Mouse (Mus musculus): Measurements from ENCODE around the gene Ttc33.
"Not testable (repeated sequence)": the region's sequence is repeated elsewhere in the genome, so short reads cannot be mapped to it uniquely, and the experiment has no call there.

Gene Ttc33

GRCm38 (mm10) chr15:5184668-5185330, 526 bp upstream of the Ttc33 start:
- DNase-seq (ENCODE audit: low read depth, low spot score): no peak

GRCm38 (mm10) chr15:5186293-5186675, 959 bp downstream of the Ttc33 start:
- no peak for DNase-seq (ENCODE audit: low read depth, low spot score)

GRCm38 (mm10) chr15:5187116-5187515, 1.8 kb downstream of the Ttc33 start:
- no peak for DNase-seq (ENCODE audit: low read depth, low spot score)

- no peak for DNase-seq (ENCODE audit: low read depth, low spot score)
These were observed 2.7 kb downstream of the Ttc33 start for GRCm38 (mm10) chr15:5188029-5188428.

GRCm38 (mm10) chr15:5189504-5190093, 4.3 kb downstream of the Ttc33 start:
- no peak for DNase-seq (ENCODE audit: low read depth, low spot score)

GRCm38 (mm10) chr15:5193833-5194232, 8.5 kb downstream of the Ttc33 start:
- DNase-seq (ENCODE audit: low read depth, low spot score): no peak

GRCm38 (mm10) chr15:5194446-5194845, 9.1 kb downstream of the Ttc33 start:
- DNase-seq (ENCODE audit: low read depth, low spot score): no peak

- DNase-seq (ENCODE audit: low read depth, low spot score): no peak
These were observed 9.6 kb downstream of the Ttc33 start for GRCm38 (mm10) chr15:5194931-5195330.

GRCm38 (mm10) chr15:5195987-5196514, 10.7 kb downstream of the Ttc33 start:
- no peak for DNase-seq (ENCODE audit: low read depth, low spot score)

- no peak for DNase-seq (ENCODE audit: low read depth, low spot score)
These were observed 11.4 kb downstream of the Ttc33 start for GRCm38 (mm10) chr15:5196691-5197090.

GRCm38 (mm10) chr15:5205222-5205621, 19.9 kb downstream of the Ttc33 start:
- no peak for DNase-seq (ENCODE audit: low read depth, low spot score)

- DNase-seq (ENCODE audit: low read depth, low spot score): no peak
These were observed 23.8 kb downstream of the Ttc33 start for GRCm38 (mm10) chr15:5209116-5209515.

GRCm38 (mm10) chr15:5220491-5220890, 35.2 kb downstream of the Ttc33 start:
- no peak for DNase-seq (ENCODE audit: low read depth, low spot score)

- DNase-seq (ENCODE audit: low read depth, low spot score): not testable (repeated sequence)
These were observed 45.4 kb downstream of the Ttc33 start for GRCm38 (mm10) chr15:5230746-5231145.

- DNase-seq (ENCODE audit: low read depth, low spot score): no peak
These were observed 49.3 kb downstream of the Ttc33 start for GRCm38 (mm10) chr15:5234659-5235058.

- no peak for DNase-seq (ENCODE audit: low read depth, low spot score)
These were observed 50.2 kb downstream of the Ttc33 start for GRCm38 (mm10) chr15:5235527-5235926.

- DNase-seq (ENCODE audit: low read depth, low spot score): peak; percentile 65
These were observed 51.2 kb downstream of the Ttc33 start for GRCm38 (mm10) chr15:5236538-5236937.

- no peak for DNase-seq (ENCODE audit: low read depth, low spot score)
These were observed 51.8 kb downstream of the Ttc33 start for GRCm38 (mm10) chr15:5237012-5237660.

GRCm38 (mm10) chr15:5238073-5238472, 52.7 kb downstream of the Ttc33 start:
- DNase-seq (ENCODE audit: low read depth, low spot score): no peak

GRCm38 (mm10) chr15:5238553-5238952, 53.2 kb downstream of the Ttc33 start:
- DNase-seq (ENCODE audit: low read depth, low spot score): no peak

- no peak for DNase-seq (ENCODE audit: low read depth, low spot score)
These were observed 54.0 kb downstream of the Ttc33 start for GRCm38 (mm10) chr15:5239361-5239760.

GRCm38 (mm10) chr15:5239901-5240300, 54.6 kb downstream of the Ttc33 start:
- DNase-seq (ENCODE audit: low read depth, low spot score): no peak

GRCm38 (mm10) chr15:5240360-5240759, 55.0 kb downstream of the Ttc33 start:
- no peak for DNase-seq (ENCODE audit: low read depth, low spot score)

Data from retina, postnatal 7 days (tissue).